Mouse (Mus musculus): ENCODE measurements around the gene Atp8b2.

DNA sequence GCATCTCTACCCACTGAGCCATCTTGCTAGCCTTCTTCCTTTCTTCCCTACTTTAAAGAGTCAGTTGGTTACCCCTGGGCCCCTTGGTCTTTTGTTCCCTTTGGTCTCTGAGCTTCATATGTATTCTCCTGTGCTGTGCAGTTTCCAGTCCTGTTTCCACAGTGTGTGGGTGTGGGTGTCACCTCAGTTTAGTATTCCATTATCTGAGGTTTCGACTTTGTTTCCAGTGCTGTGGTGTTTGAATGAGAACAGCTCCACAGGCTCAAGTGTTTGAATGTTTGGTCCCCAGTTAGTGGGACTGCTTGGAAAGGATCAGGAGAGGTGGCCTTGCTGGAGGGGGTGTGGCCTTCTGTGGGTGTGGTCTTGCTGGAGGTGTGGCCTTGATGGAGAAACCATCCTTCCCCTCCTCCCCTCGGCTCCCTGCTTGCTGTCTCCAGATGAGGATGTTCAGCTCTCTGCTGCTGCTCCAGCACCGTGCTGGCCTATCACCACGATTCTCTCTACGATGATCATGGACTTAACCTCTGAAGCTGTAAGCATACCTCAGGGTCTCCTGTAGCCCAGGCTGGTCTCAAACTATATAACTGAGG lies 70.7 kb downstream of the Atp8b2 start:
- TF ChIP-seq MAFK (IDR thresholded peaks at IDR 0.05; ENCODE audit: insufficient read depth, low read depth, low read length) (no peak), CHD2 (IDR thresholded peaks at IDR 0.05; ENCODE audit: low read depth, low read length) (no peak)

All from ES-E14 (cell line).